Mouse (Mus musculus) bone marrow, adult 2 months (tissue): ENCODE results near the gene Ankdd1a.

Source experiments
- CTCF ChIP-seq: fragments of 200-500 bp; IDR thresholded peaks from 2 replicates; pipeline ENCODE4 v1.5.1; 2011; ENCODE audit warnings: low read length, control low read depth; ENCODE audit not compliant: control insufficient read depth, insufficient read depth
- POLR2A ChIP-seq: fragments of 200-500 bp; IDR thresholded peaks from 2 replicates; pipeline ENCODE4 v1.6.1; 2011; ENCODE audit warnings: low read depth, mild to moderate bottlenecking, control low read depth, low read length, borderline replicate concordance; ENCODE audit not compliant: control insufficient read depth

DNA sequence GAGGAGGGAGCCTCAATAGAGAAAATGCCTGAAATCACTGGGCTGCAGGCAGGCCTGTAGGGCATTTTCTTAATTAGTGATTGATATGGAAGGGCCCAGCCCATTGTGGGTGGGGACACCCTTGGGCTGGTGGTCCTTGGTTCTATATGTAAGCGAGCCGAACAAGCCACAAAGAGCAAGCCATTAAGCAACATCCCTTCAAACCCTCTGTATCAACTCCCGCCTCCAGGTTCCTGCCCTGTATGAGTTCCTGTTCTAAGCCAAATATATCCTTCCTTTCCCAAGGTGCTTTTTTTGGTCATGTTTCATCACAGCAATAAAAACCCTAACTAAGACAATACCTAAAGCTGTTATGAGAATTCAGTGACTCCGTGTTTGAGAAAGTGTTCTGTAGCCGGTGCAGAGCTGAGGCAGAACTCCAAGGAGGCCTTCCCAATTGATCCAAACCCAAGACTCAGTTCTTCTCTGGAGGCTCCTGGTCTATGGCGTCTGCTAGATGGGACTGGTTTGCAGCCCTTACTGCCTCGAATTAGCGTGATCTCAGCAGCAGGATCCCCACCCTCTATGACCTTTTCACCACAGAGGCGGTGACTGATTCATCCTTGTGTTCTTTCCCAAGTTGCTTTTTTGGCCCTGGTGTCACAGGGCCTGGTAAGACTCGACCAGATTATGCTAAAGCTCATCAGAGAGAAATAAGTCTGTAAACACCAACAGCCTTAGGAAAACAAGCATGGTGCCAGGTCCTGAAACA, 5.6 kb upstream of the Ankdd1a start:
- TF ChIP-seq CTCF (no peak), POLR2A (no peak)
